Mouse (Mus musculus) forebrain, embryonic 13.5 days (tissue): ENCODE data around the gene A930018P22Rik. TPM values are rescaled to one million over a fixed set of nuclear protein-coding genes. Genes with fewer than 3 reads are reported as not detected.
A peak's percentile ranks its signal among the peaks of the same experiment; 100 is the strongest.

Source experiments
- ATAC-seq: fragments of 200-750 bp; cut with Nextera tagmentation; 2 replicates; pipeline ENCODE4 v1.8.0; 2017
- H3K27ac ChIP-seq: fragments of 300-500 bp; sonication (generic); 2 replicates; pipeline ENCODE4 v1.5.1; 2015; ENCODE audit warnings: inconsistent platforms, mild to moderate bottlenecking, moderate library complexity
- H3K27me3 ChIP-seq: fragments of 300-500 bp; sonication (generic); 2 replicates; pipeline ENCODE4 v1.6.1; 2015; ENCODE audit warnings: mild to moderate bottlenecking, inconsistent platforms
- H3K36me3 ChIP-seq: fragments of 300-500 bp; sonication (generic); 2 replicates; pipeline ENCODE4 v1.6.1; 2015; ENCODE audit warnings: mild to moderate bottlenecking, inconsistent platforms; ENCODE audit not compliant: poor library complexity, severe bottlenecking
- H3K4me1 ChIP-seq: fragments of 300-500 bp; sonication (generic); 2 replicates; pipeline ENCODE4 v1.6.1; 2015; ENCODE audit warnings: inconsistent platforms
- H3K4me2 ChIP-seq: fragments of 300-500 bp; sonication (generic); 2 replicates; pipeline ENCODE4 v1.6.1; 2015; ENCODE audit warnings: inconsistent platforms, mild to moderate bottlenecking, moderate library complexity
- H3K4me3 ChIP-seq: fragments of 300-500 bp; sonication (generic); 2 replicates; pipeline ENCODE4 v1.5.1; 2015; ENCODE audit warnings: mild to moderate bottlenecking, inconsistent platforms
- H3K9ac ChIP-seq: fragments of 300-500 bp; sonication (generic); 2 replicates; pipeline ENCODE4 v1.6.1; 2015; ENCODE audit warnings: mild to moderate bottlenecking, inconsistent platforms
- H3K9me3 ChIP-seq: fragments of 300-500 bp; sonication (generic); replicated peaks from 2 replicates; pipeline ENCODE4 v1.6.1; 2016; ENCODE audit warnings: inconsistent platforms
- WGBS: fragments of 180-500 bp; shearing (Covaris S2); methylation state at CpG from one replicate; pipeline ENCODE4 v1.1.7; 2015; 5-methylcytosine and 5-hydroxymethylcytosine counted together
- polyA plus RNA-seq: library from polyadenylated mRNA; unstranded; fragments of >200 nt; fragmentation: Nextera tagmentation; extraction: Ambion mirVana; gene quantifications from 2 replicates; pipeline ENCODE4 v1.2.1, GENCODE M21; 2015

The A930018P22Rik gene
- polyA plus RNA-seq, 1 experiment from 2014 or later: not detected

DNA sequence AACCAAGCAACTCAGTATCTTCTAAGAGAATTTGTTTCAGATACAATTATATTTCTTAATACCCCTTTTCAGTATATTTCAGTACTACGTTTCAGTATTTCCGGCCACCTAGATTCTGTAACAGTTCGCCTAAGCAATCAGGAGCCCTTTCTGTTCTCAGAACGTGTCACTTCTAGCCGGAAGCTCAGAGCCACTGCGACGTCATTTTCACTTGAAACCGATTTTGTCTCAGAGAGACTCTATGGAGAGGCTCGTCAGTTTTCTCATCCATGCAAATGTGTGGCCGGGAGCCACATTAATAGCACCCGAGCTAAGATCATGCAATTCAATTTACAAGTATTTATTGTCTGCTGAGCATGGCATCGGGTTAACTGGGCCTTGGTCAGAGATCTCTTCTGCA is 21.4 kb downstream of the A930018P22Rik start:
- Histone ChIP-seq H3K4me1 (no peaks in the 10 kb centered on the region), H3K27me3 (no peaks in the 10 kb centered on the region), H3K27ac (no peak overlapping the region), H3K36me3 (peaks cover 6% of the 10 kb centered on the region; the same call in 1 of the 2 replicates), H3K9me3 (no peaks in the 10 kb centered on the region), H3K9ac (no peak overlapping the region), H3K4me2 (no peak overlapping the region), H3K4me3 (no peak overlapping the region)
- WGBS: 82% methylated on average over 12 of the region's 12 CpGs
- ATAC-seq: no peak

DNA sequence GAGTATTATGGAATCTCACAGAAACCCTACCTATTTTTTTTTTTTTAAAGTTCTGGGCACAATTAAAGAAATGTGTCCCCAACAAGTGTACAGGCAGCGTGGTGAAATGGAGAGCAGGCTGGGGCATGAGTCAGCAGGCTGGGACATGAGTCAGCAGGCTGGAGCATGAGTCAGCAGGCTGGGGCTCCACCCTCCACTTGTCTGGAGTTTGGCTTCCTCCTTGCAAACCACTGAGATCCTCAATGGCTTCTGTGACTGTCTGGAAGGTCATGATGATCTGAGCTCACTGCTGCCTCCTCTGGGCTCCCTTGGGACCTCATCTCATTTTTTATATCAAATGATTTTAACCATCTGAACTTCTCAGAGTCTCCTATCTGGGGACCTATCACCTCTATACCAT is 23.4 kb downstream of the A930018P22Rik start:
- Histone ChIP-seq H3K4me2 (no peak overlapping the region), H3K4me3 (no peak overlapping the region), H3K9ac (no peak overlapping the region), H3K9me3 (no peaks in the 10 kb centered on the region), H3K36me3 (peaks cover 8% of the 10 kb centered on the region), H3K27ac (no peak overlapping the region), H3K4me1 (no peaks in the 10 kb centered on the region), H3K27me3 (no peaks in the 10 kb centered on the region)
- 72% methylated on average over 1 of the region's 1 CpGs for WGBS
- ATAC-seq: no peak

DNA sequence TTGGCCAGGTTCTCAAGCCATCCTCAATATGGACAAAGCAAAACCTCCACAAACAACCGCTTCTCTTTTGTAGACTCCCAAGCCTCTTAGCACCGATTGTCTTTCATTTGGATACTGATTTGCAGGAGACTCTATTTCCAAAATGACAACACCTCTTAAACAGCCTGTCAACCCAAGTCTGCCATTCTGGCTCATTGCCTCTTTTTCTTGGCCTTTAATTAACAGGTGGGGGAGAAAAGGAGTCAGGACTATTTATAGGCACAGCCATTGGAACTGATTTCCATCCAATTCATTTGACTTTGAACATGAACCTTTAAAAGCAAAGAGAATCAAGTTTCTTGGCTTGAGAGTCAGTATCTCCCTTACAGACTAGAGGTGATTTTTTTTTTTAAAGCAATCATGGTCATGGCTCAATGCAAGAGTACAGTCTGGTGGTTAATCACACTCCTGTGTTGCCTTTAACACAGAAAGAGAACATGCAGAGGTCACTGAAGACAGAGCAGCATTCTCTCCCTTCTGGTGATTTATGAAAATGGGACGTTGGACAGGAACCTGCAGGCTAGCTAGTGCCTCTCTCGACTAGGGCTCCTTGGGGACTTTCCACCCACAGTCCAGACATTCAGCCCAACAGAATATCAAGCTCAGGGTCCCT is 25.5 kb downstream of the A930018P22Rik start:
- 76% methylated on average over 4 of the region's 4 CpGs for WGBS
- no peaks in the 10 kb centered on the region for H3K4me1 ChIP-seq
- no peak for ATAC-seq
- H3K36me3 ChIP-seq: peaks cover 19% of the 10 kb centered on the region
- H3K4me2 ChIP-seq: no peak overlapping the region
- no peak overlapping the region for H3K9ac ChIP-seq
- no peak overlapping the region for H3K27ac ChIP-seq
- no peaks in the 10 kb centered on the region for H3K9me3 ChIP-seq
- H3K27me3 ChIP-seq: no peaks in the 10 kb centered on the region
- H3K4me3 ChIP-seq: no peak overlapping the region

DNA sequence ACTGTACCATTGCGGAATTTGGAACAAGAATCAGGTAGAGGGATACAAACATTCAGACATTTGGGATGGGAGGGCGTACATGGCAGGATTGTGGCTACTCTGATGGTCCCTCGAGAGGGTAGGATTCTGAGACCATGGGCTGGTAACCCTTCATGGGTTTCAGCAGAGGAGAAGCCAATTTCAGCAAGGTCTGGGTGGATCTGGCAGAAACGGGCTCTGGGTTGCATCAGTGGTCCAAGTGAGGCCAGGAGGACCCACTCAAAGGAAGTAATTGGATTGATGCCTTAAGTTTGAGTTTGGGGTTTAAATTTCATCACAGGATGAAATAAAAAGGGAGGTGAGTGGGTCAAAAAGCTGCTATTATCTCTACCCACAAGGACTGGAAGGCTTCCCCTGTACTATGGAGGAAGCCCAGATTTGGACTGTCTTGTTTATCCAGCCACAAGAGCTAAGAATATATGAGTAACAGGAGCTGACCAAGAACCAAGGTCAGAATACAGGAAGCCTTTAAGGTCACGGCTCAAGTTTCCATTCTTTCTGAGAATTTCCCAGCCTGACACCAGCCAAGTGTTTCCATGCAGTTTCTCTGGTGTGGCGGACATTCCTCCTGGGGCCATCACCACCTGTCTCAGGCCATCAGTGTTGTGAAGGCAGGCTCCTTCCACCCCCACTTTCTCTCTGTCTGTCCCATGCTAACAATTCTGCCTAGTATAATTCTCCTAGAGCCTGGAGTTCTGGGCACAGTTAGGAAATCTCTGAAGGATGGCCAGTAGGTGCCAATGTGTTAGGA is 28.2 kb downstream of the A930018P22Rik start:
- Histone ChIP-seq H3K9ac (no peak overlapping the region), H3K27ac (no peak overlapping the region), H3K36me3 (peaks cover 23% of the 10 kb centered on the region), H3K4me3 (no peak overlapping the region), H3K4me1 (no peaks in the 10 kb centered on the region), H3K4me2 (no peak overlapping the region), H3K9me3 (no peaks in the 10 kb centered on the region), H3K27me3 (no peaks in the 10 kb centered on the region)
- WGBS: 93% methylated on average over 6 of the region's 6 CpGs
- ATAC-seq: no peak

DNA sequence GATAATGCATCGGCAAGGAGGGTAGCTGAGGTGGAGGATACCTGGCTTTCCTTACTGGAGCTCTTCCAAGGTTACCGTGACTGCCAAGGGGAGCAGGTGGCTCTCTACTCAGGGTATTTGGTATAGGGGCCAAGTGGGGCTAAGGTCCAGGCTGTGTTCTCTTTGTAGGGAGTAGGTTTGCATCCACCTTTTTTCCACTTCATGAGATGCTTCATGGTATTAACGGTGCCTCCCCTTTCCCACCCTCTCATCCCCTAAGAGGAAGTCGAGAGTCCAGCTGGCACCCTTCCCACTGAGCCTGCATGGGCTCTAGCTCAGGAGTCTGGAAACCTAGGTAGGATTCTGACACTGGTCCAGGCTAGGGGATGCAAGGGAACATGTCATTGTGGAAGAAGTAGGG is 30.8 kb downstream of the A930018P22Rik start:
- Histone ChIP-seq H3K27ac (no peak overlapping the region), H3K4me1 (no peaks in the 10 kb centered on the region), H3K36me3 (peaks cover 21% of the 10 kb centered on the region), H3K9ac (no peak overlapping the region), H3K4me3 (no peak overlapping the region), H3K27me3 (no peaks in the 10 kb centered on the region), H3K4me2 (no peak overlapping the region), H3K9me3 (no peaks in the 10 kb centered on the region)
- ATAC-seq: no peak
- WGBS: 83% methylated on average over 4 of the region's 4 CpGs

DNA sequence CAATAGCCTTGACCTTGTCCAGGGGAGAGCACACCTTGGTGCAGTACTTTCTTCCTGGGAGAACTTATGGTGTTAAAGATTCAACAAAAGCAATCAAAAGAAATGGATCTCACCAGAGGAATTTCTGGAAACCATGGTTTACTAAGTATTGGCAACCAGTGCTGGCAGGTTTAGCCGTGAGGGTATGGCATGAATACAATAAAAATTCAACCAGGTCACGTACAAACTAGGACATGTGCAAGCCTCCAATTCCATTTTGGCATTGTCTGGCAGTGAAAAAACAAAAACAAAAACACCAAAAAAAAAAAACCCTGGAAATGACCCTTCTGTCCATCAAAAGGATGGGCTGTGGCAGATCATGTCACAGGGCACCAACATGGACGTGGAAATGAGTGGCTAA is 31.3 kb downstream of the A930018P22Rik start:
- peaks cover 17% of the 10 kb centered on the region for H3K36me3 ChIP-seq
- WGBS: 83% methylated on average over 3 of the region's 3 CpGs
- no peak for ATAC-seq
- no peaks in the 10 kb centered on the region for H3K27me3 ChIP-seq
- H3K4me2 ChIP-seq: no peak overlapping the region
- H3K9ac ChIP-seq: no peak overlapping the region
- no peaks in the 10 kb centered on the region for H3K4me1 ChIP-seq
- no peak overlapping the region for H3K4me3 ChIP-seq
- no peak overlapping the region for H3K27ac ChIP-seq
- no peaks in the 10 kb centered on the region for H3K9me3 ChIP-seq

DNA sequence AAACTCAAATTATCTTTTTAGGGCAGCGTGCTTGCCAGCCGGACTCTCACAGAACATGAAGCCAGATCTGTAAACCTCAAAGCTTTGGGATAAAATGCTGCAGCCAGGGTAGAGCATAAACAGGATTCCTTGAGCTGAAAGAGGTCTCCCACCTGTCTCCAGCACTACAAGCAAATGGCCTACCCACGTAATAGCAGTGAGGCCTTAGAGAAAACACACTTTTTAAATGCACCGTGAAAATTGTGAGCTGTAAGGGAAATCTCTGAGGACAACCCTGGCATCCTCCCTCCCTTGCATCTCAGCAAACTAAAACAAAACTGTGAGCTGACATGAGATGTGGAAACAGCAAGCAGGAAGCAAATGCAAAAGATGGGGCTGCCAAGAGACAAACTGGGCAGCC is 35.3 kb downstream of the A930018P22Rik start:
- H3K4me1 ChIP-seq: no peaks in the 10 kb centered on the region
- no peak overlapping the region for H3K27ac ChIP-seq
- H3K4me3 ChIP-seq: no peak overlapping the region
- no peaks in the 10 kb centered on the region; the same call in 1 of the 2 replicates for H3K9me3 ChIP-seq
- H3K36me3 ChIP-seq: peaks cover 4% of the 10 kb centered on the region
- H3K4me2 ChIP-seq: no peak overlapping the region
- H3K27me3 ChIP-seq: no peaks in the 10 kb centered on the region
- H3K9ac ChIP-seq: no peak overlapping the region
- WGBS: 89% methylated on average over 4 of the region's 4 CpGs
- no peak for ATAC-seq

DNA sequence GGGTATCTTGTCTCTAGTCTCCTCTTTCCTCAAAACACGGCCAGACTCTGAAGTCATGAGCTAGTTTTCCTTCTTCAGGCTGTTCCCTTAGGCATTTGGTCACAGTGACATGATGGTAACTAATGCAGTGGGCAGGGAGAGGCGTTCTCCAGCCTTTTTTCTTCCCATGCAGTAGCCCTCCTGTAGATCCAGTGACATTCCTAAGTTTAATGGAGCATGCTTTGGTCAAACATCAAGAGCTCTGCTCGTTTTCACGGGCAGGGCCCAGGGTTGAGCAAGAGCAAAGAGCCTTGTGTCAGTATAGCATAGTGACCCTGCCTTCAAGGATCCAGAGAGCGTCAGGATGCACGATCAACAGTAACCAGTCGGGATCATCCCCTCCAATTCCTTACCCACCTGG is 40.8 kb downstream of the A930018P22Rik start:
- no peak overlapping the region for H3K4me2 ChIP-seq
- peaks cover 14% of the 10 kb centered on the region for H3K4me1 ChIP-seq
- H3K9me3 ChIP-seq: no peaks in the 10 kb centered on the region; the same call in 1 of the 2 replicates
- no peak overlapping the region for H3K27ac ChIP-seq
- H3K27me3 ChIP-seq: no peaks in the 10 kb centered on the region
- peaks cover 5% of the 10 kb centered on the region; the same call in 1 of the 2 replicates for H3K36me3 ChIP-seq
- no peak overlapping the region for H3K9ac ChIP-seq
- 83% methylated on average over 7 of the region's 7 CpGs for WGBS
- no peak overlapping the region for H3K4me3 ChIP-seq
- no peak for ATAC-seq

DNA sequence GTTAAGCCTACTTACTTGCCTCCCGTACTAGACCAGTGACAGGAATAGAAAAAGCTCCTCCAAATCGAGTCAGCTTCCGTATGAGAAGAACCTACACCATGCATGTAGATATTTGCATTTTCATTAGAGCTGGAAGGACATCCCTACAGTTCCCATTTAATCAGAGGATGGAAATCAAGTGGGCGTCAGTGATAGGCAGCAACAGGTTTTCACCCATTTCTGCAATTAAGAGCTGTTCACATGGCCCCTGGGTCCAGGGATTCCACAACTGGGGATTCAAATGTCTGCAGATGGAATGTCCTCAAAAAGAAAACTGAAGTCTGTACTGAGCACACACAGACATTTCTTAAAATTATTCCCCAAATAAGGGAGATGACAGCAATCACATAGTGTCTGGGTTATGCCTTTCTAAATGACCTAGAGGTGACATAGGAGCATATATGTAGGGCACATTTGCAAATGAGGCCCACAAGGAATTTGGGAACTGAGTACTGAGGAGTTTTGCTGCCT is 41.5 kb downstream of the A930018P22Rik start:
- WGBS: 89% methylated on average over 4 of the region's 4 CpGs
- no peak overlapping the region for H3K27ac ChIP-seq
- ATAC-seq: no peak
- H3K4me3 ChIP-seq: no peak overlapping the region
- peaks cover 5% of the 10 kb centered on the region; the same call in 1 of the 2 replicates for H3K36me3 ChIP-seq
- H3K4me1 ChIP-seq: peaks cover 20% of the 10 kb centered on the region
- H3K9me3 ChIP-seq: no peaks in the 10 kb centered on the region; the same call in 1 of the 2 replicates
- H3K27me3 ChIP-seq: no peaks in the 10 kb centered on the region
- H3K4me2 ChIP-seq: no peak overlapping the region
- no peak overlapping the region for H3K9ac ChIP-seq

DNA sequence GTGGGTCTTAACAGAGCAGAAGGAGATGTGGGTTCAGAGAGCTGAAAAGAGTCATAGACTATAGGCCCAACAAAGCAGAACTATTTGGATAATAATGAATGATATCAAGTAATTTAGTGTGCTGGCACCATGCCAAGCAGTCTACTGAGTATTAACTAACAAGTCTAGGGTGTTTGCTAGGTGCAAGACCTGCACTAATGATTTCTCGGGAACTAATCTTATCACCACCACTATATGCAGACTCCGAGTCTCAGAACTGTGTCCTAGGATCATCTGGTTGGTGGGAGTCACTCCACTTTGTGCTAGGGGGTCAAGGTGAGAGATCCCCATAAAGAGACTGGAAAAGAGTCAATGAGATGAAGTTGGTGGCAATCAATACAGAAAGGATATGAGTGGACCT is 43.1 kb downstream of the A930018P22Rik start:
- Histone ChIP-seq H3K9me3 (no peaks in the 10 kb centered on the region; the same call in 1 of the 2 replicates), H3K9ac (no peak overlapping the region), H3K36me3 (peaks cover 5% of the 10 kb centered on the region; the same call in 1 of the 2 replicates), H3K4me2 (no peak overlapping the region), H3K27me3 (no peaks in the 10 kb centered on the region), H3K27ac (no peak overlapping the region), H3K4me3 (no peak overlapping the region), H3K4me1 (peaks cover 20% of the 10 kb centered on the region)
- 84% methylated on average over 2 of the region's 2 CpGs for WGBS
- no peak for ATAC-seq

DNA sequence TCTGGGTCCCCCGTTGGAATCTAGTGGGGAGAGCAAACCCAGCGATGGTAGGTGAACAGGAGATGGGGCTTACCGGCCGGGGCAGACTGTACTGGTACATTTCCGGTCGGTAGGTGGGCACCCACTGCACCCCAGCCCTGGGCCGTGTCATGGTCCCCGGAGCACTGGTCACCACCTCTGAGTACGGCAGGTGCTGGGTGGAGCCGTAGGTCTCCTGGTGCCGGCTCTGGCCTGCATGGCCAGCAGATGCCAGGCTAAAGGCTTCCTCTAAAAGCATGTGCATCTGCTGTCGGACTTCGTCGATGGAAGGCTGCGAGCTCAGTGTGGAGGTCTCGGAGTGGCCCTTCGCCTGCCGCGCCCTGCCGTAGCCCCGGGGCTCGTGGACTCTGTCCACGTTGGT is 45.2 kb downstream of the A930018P22Rik start:
- peaks cover 5% of the 10 kb centered on the region; the same call in 1 of the 2 replicates for H3K36me3 ChIP-seq
- no peaks in the 10 kb centered on the region for H3K27me3 ChIP-seq
- WGBS: 90% methylated on average over 23 of the region's 23 CpGs
- H3K9me3 ChIP-seq: no peaks in the 10 kb centered on the region; the same call in 1 of the 2 replicates
- H3K4me2 ChIP-seq: no peak overlapping the region
- 0 out of 2 replicates have a peak, but pooled peaks have one; percentile 30 for ATAC-seq
- no peak overlapping the region for H3K9ac ChIP-seq
- peaks cover 20% of the 10 kb centered on the region for H3K4me1 ChIP-seq
- H3K27ac ChIP-seq: no peak overlapping the region
- no peak overlapping the region for H3K4me3 ChIP-seq

DNA sequence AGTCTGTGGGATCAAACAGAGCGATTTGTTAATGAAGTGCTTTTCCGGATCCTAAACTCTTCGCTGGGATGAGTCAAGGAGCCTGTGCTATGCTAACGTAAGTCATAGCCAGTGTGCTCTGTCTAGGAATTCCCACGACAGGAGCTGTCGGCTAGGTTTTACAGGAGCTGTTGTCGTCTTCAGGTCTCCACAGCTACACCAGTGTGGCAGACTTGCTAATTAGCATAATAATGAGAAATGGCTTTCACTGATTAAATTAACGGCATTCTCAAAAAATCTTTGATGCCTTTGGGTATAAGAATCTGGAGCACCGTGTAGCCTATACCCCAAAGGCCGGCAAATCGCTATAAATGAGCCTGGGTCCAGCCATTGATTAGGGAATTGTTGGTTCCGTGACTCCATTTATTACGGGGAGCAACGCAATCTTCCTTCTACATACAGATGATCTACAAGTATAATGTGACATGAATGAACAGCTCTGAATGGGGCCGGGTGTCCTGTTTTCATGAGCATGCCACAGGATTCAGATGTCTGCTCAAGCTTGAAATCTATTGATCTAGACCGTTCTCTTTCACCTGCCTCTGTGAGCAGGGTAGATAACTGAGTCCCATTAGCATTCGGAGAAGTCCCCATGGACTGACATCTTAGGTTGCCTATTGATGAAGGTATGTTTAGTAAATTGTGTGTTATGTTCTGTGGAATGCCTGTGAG is 45.8 kb downstream of the A930018P22Rik start:
- H3K4me3 ChIP-seq: no peak overlapping the region
- 29% methylated on average over 17 of the region's 17 CpGs for WGBS

More for the DNA sequence above, 45.8 kb downstream of the A930018P22Rik start:
- peak; percentile 83 for ATAC-seq
- Histone ChIP-seq H3K9ac (no peak overlapping the region), H3K4me2 (peak overlapping the region; percentile 45), H3K4me1 (peaks cover 20% of the 10 kb centered on the region), H3K27ac (no peak overlapping the region), H3K9me3 (no peaks in the 10 kb centered on the region), H3K36me3 (peaks cover under 1% of the 10 kb centered on the region; the same call in 1 of the 2 replicates), H3K27me3 (no peaks in the 10 kb centered on the region)
